Mouse (Mus musculus) hindbrain, embryonic 16.5 days (tissue): ENCODE measurements around the gene Ets1. TPM values are rescaled to one million over a fixed set of nuclear protein-coding genes. Genes with fewer than 3 reads are reported as not detected.

ENCODE experiments used
- ATAC-seq: fragments of 200-750 bp; cut with Nextera tagmentation; 2 replicates; pipeline ENCODE4 v1.8.0; 2017; ENCODE audit warnings: moderate TSS enrichment, moderate library complexity
- H3K27ac ChIP-seq: fragments of 300-500 bp; sonication (generic); 2 replicates; pipeline ENCODE4 v1.5.1; 2014; ENCODE audit warnings: low read depth, mild to moderate bottlenecking, control low read depth, low read length, moderate library complexity
- H3K27me3 ChIP-seq: fragments of 300-500 bp; sonication (generic); replicated peaks from 2 replicates; pipeline ENCODE4 v1.6.1; 2014; ENCODE audit warnings: low read length; ENCODE audit not compliant: control insufficient read depth, insufficient read depth
- H3K36me3 ChIP-seq: fragments of 300-500 bp; sonication (generic); 2 replicates; pipeline ENCODE4 v1.6.1; 2014; ENCODE audit warnings: mild to moderate bottlenecking, low read length, moderate library complexity, mixed read lengths; ENCODE audit not compliant: control insufficient read depth, insufficient read depth
- H3K4me1 ChIP-seq: fragments of 300-500 bp; sonication (generic); 2 replicates; pipeline ENCODE4 v1.6.1; 2014; ENCODE audit warnings: low read depth, low read length; ENCODE audit not compliant: control insufficient read depth, insufficient read depth
- H3K4me2 ChIP-seq: fragments of 300-500 bp; sonication (generic); 2 replicates; pipeline ENCODE4 v1.6.1; 2014; ENCODE audit warnings: mild to moderate bottlenecking, low read length, control low read depth, moderate library complexity
- H3K4me3 ChIP-seq: fragments of 300-500 bp; sonication (generic); 2 replicates; pipeline ENCODE4 v1.5.1; 2014; ENCODE audit warnings: mild to moderate bottlenecking, low read length, control low read depth, moderate library complexity
- H3K9ac ChIP-seq: fragments of 300-500 bp; sonication (generic); 2 replicates; pipeline ENCODE4 v1.6.1; 2014; ENCODE audit warnings: low read depth, mild to moderate bottlenecking, control low read depth, low read length, moderate library complexity
- H3K9me3 ChIP-seq: fragments of 300-500 bp; sonication (generic); 2 replicates; pipeline ENCODE4 v1.6.1; 2014; ENCODE audit warnings: mild to moderate bottlenecking, low read length, moderate library complexity; ENCODE audit not compliant: control insufficient read depth
- WGBS: fragments of 180-500 bp; shearing (Covaris S2); extraction: QIAGEN DNeasy Blood & Tissue Kit; methylation state at CpG from one replicate; pipeline ENCODE4 v1.1.7; 2014; 5-methylcytosine and 5-hydroxymethylcytosine counted together
- polyA plus RNA-seq: library from polyadenylated mRNA; unstranded; fragments of >200 nt; fragmentation: Nextera tagmentation; extraction: Ambion mirVana; gene quantifications from 2 replicates; pipeline ENCODE4 v1.2.1, GENCODE M21; 2015

Gene Ets1
- polyA plus RNA-seq, 1 experiment from 2014 or later = 15.6 TPM

DNA sequence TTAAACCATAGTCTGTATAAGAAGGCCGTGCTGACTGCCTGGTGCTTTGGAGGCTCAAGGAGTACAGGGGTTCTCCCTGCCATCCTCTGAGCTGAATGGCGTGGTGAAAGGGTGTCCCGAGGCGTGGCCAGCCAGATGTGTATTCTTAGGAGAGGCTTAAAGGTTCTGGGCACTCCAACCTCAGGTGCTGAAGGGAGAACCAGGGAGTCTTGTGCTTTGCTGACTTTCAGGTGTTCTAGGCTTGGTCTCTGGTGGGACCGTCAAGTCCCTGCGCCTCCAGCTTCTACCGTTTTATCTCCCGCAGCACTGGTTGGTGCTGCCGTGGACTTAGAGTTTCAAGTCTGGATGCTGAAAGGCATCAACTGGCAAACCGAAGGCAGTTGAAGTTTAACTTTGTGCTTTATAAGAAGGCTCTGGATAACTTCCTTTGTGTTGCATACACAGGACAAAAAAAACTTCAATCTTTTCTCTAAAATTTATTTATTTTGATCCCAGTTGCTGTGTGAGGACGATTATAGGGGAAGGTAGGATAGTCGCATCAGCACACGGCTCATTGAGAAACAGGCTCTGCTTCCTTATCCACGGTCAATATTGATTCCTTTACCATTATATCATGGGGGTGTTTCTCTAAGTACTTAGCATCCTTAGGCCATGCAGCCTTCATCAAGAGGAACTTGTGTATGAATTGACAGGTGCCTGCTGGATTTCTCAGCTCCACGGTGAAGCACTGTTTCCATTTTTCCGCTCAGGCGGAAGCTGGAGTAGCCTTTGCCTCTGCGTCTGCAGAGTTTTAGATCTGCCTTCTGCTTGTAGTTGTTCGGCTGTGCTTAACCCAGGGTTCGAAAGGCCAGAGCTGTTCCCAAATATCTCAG lies 65.3 kb downstream of the Ets1 start:
- no peak overlapping the region for H3K4me2 ChIP-seq
- H3K4me3 ChIP-seq = no peak overlapping the region
- no peaks in the 10 kb centered on the region for H3K4me1 ChIP-seq
- 86% methylated on average over 20 of the region's 20 CpGs for WGBS
- no peak for ATAC-seq
- no peaks in the 10 kb centered on the region for H3K9me3 ChIP-seq
- H3K36me3 ChIP-seq = no peaks in the 10 kb centered on the region
- no peak overlapping the region for H3K27ac ChIP-seq
- H3K27me3 ChIP-seq = peaks cover 12% of the 10 kb centered on the region
- H3K9ac ChIP-seq = no peak overlapping the region

DNA sequence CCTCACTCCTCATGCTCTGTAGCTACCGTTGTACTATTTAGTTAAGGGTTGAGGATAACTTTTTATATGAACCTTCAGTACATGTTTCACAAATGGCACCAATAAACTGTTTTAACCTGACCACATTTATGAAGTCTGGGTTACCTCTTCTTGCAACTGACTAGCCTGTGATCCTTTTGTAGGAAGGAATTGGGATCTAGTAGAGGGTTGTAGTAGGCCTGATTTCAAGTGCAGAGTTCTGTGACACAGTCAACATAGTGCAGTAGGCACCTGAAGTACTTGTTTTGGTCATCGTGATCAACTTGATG lies 65.9 kb downstream of the Ets1 start:
- Histone ChIP-seq H3K9ac (no peak overlapping the region), H3K4me1 (no peaks in the 10 kb centered on the region), H3K9me3 (no peaks in the 10 kb centered on the region), H3K27me3 (peaks cover 12% of the 10 kb centered on the region), H3K4me2 (no peak overlapping the region), H3K4me3 (no peak overlapping the region), H3K27ac (no peak overlapping the region), H3K36me3 (no peaks in the 10 kb centered on the region)
- 97% methylated on average over 2 of the region's 2 CpGs for WGBS
- no peak for ATAC-seq

DNA sequence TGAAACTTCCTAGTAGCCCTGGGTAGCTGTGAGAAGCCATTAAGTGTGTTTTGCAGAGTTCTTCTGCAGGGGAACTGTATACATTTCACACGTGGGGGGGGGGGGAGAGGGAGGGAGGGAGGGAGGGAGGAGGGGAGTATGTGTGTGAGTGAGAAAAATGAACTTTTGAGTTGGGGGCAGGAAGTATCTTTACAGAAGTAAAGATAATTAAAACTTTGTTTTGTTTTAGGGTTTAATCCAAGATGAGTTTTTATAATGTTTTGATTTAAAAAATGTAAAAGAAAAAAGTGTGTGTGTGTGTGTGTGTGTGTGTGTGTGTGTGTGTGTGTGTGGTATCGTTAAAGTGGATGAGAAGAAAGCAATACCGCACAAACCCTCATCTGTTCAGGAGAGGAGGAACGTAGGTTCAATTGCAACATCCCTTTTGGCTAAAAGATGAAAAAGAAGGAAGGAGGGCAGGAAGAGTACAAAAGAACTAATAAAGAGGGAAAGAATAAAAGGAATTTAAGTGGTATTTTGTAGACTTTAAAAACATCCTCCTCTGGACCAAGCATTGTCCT lies 66.9 kb downstream of the Ets1 start:
- Histone ChIP-seq H3K36me3 (no peaks in the 10 kb centered on the region), H3K4me1 (no peaks in the 10 kb centered on the region), H3K27me3 (peaks cover 9% of the 10 kb centered on the region), H3K27ac (no peak overlapping the region), H3K4me3 (no peak overlapping the region), H3K9ac (no peak overlapping the region), H3K9me3 (no peaks in the 10 kb centered on the region), H3K4me2 (no peak overlapping the region)
- ATAC-seq = no peak
- 68% methylated on average over 4 of the region's 4 CpGs for WGBS

DNA sequence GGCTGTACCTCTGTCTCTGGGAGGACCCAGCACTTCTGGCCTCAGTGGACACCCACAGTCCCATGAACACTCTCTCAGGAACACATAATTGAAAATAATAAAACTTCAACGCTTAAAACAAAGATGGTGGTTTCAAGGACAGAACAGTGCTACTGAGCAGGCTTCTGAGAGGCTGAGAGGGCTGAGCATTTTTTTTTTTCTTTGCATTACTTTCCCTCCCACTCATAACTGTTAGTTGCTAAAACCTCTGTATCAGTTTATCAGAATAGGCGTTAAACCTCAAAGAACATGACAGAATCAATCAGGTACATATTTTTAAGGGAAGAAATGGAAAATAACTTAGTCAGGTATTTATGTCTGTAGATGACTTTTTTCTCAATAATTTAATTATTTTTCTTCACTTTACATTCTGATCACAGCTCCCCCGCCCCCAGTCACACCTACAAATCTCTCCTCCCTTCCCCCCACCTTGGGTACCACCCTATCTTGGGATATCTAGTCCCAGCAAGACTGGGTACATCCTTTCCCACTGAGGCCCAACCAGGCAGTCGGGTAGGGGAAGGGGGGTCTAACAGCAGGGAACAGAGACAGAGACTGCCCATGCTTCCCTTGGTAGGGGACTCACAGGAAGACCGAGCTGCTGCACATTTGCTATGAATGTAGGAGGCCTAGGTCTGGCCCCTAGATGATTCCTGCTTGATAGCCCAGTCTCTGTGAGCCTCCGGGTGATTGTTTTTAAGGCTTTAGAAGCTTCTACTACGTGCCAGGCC lies 68.1 kb downstream of the Ets1 start:
- Histone ChIP-seq H3K27ac (no peak overlapping the region), H3K4me1 (no peaks in the 10 kb centered on the region), H3K4me3 (no peak overlapping the region), H3K27me3 (peaks cover 4% of the 10 kb centered on the region), H3K9me3 (no peaks in the 10 kb centered on the region), H3K9ac (no peak overlapping the region), H3K36me3 (no peaks in the 10 kb centered on the region), H3K4me2 (no peak overlapping the region)
- WGBS = 79% methylated on average over 7 of the region's 7 CpGs
- ATAC-seq = no peak

DNA sequence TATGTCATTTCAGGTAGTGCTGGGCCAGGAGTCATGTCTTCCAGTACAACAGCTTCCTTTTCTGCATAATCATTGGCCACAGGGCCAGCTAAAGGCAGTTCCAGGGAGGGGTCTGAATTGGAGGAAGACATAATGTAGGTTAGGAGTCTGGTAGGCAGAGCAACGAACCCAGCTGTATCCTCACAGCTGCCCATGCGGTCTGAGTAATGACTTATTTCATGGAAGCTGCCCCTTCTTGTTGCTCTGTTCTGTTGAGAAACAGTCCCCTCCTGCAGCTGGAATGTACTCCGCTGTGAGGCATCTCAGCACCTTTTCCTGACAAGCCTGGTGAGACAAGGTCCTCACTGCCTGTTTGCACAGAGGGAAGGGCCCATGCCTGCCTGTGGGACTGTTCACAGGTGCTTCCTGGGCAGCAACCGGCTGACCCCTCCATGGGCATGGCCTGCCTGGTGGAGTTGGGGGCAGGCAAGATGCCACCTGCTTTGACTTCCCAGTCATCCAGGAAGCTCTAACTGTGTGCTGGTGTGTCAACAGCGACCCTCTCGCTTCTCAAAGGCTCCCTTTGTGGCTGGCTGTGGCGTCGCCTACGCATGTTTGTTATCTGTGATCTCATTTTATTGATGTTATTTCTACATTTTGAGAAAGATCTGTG lies 69.9 kb downstream of the Ets1 start:
- H3K4me2 ChIP-seq = no peak overlapping the region
- no peak for ATAC-seq
- WGBS = 77% methylated on average over 9 of the region's 9 CpGs
- H3K36me3 ChIP-seq = no peaks in the 10 kb centered on the region
- H3K4me1 ChIP-seq = no peaks in the 10 kb centered on the region
- H3K4me3 ChIP-seq = no peak overlapping the region
- H3K27me3 ChIP-seq = no peaks in the 10 kb centered on the region
- no peak overlapping the region for H3K9ac ChIP-seq
- H3K27ac ChIP-seq = no peak overlapping the region
- peaks cover 4% of the 10 kb centered on the region for H3K9me3 ChIP-seq

DNA sequence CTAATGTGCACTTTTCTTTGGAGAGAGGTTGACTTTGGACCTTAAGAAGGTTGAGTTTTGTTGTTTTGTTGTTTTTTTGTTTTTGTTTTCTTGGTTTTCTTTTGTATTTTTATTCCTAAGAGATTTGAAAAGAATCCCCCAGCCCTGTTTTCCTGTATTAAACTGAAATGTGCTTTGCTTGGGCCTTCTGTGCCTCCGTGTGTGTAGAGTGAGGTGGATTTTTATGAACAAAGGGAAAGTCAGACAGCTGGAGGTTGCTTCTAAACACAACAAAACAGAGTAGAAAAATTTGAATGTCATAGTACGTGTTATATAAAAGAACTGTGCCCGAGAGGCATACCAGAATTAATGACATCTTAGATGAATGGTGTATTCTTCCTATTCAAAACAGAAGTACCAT lies 71.4 kb downstream of the Ets1 start:
- Histone ChIP-seq H3K27ac (no peak overlapping the region), H3K4me1 (no peaks in the 10 kb centered on the region), H3K4me3 (no peak overlapping the region), H3K9me3 (peaks cover 6% of the 10 kb centered on the region), H3K36me3 (no peaks in the 10 kb centered on the region), H3K27me3 (no peaks in the 10 kb centered on the region), H3K9ac (no peak overlapping the region), H3K4me2 (no peak overlapping the region)
- ATAC-seq = no peak
- 61% methylated on average over 3 of the region's 3 CpGs for WGBS

DNA sequence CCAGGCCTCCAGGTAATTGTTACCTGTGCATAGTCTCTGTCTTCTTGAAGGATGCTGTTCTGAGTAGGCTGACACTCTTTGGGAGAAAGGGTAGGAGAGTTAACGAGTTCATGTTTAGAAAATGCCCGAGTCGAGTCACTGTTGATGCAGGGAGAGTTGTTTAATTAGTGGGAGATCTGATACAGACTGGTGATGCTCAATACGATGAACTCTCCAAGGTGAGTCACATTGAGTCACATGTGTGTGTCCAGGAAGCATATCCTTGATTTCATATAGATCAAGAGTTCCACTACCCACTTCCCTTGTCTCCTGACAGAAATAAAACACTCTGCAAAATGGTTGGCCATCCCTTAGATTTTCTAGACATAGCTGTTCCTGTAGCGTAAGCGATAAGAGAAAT lies 72.5 kb downstream of the Ets1 start:
- WGBS = 83% methylated on average over 6 of the region's 6 CpGs
- ATAC-seq = no peak
- no peaks in the 10 kb centered on the region for H3K4me1 ChIP-seq
- no peak overlapping the region for H3K27ac ChIP-seq
- no peak overlapping the region for H3K9ac ChIP-seq
- no peak overlapping the region for H3K4me3 ChIP-seq
- no peaks in the 10 kb centered on the region for H3K36me3 ChIP-seq
- no peak overlapping the region for H3K4me2 ChIP-seq
- H3K9me3 ChIP-seq = peaks cover 6% of the 10 kb centered on the region
- H3K27me3 ChIP-seq = no peaks in the 10 kb centered on the region

DNA sequence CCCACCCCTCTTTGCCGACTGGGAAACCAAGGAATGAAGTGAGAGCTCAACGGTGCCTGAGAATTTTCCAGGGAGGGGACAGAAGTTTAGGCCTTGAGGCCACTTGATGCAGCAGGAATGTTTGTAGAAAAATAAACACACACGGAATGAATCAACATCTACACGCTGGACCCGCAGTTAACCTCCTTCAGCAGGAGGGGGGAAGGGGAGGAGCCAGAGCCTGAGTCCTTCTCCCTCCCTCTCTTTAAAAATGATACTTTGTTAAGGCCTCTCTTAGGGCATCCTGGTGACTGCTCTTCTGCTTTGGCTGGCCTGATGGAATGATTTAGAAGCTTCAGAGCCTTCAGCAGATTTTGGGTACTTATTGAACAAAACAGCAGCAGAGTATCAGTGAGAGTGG lies 73.3 kb downstream of the Ets1 start:
- Histone ChIP-seq H3K9me3 (peaks cover 6% of the 10 kb centered on the region), H3K4me2 (no peak overlapping the region), H3K27ac (no peak overlapping the region), H3K4me3 (no peak overlapping the region), H3K27me3 (no peaks in the 10 kb centered on the region), H3K36me3 (no peaks in the 10 kb centered on the region), H3K9ac (no peak overlapping the region), H3K4me1 (no peaks in the 10 kb centered on the region)
- WGBS = 33% methylated on average over 5 of the region's 5 CpGs
- ATAC-seq = no peak
